ENCODE assay signal across 22 mouse cellular contexts in the genomic region with DNA sequence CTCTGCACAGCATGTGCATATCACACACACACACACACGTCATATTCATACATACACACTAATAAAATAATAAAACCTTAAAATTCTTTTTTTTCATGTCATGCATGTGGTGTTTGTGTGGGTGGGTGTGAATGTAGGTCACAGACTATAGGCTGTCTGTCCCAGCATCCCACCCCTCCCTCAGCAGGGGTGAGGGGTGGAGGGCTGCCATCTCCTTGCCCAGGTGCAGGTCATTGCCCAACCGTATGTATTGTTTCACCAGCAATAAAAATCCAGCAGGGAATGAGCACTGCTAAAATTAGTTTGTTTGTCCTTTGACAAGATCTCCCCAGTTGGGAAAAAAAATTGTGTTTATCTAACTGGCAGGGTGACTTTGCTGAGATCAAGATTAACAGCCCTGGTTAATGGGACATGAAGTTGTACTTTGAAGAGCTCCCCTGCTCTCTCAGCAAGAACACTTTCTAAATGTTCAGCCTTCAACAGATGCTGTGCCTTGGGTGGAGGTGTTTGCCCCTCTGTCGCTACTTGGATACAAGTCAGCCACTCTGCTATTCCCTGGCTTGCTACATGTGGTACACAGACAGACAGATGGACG.
DNase-seq lines count a peak whose midpoint lies in the region; ATAC-seq and TF ChIP-seq lines count a peak whose summit lies in the region.
"Had no signal": no experiment of that assay in that cellular context is flagged by ENCODE, and none has a peak within 500 bp of the region (broad histone marks: within the 10 kb centered on the region; RNA-seq: fewer than 3 reads in every experiment).

No protein-coding gene starts in this region.

- DNase-seq in kidney, adult 2 months, result peak; percentile 58
- DNase-seq in kidney, adult 11 months, result no peak
- DNase-seq in kidney, postnatal 0 days (ENCODE audit: low spot score), result peak; percentile 90
- DNase-seq in right cerebral cortex, adult 18-20 months, result no peak
- DNase-seq in embryo, embryonic 10.5 days (ENCODE audit: low spot score), result no peak
- DNase-seq: adrenal gland, postnatal 36 days; cerebellum, adult 18-20 months; cerebellum, postnatal 25 days; gastrocnemius, postnatal 10 days; heart, adult 11 months; lung, adult 18-20 months; lung, postnatal 14 days; midbrain, embryonic 14.5 days; retina, postnatal 1 day; right cerebral cortex, postnatal 4 days had no signal

- no peak for ATAC-seq in neural tube, embryonic 13.5 days (ENCODE audit: low read depth)
- ATAC-seq in neural tube, embryonic 15.5 days (ENCODE audit: low FRiP score), result no peak
- ATAC-seq in kidney, postnatal 0 days (replicated peaks; ENCODE audit: low FRiP score, low read depth), result 0 out of 2 replicates have a peak, but pooled peaks have one; percentile 29

- no peak for TF ChIP-seq POLR2A in kidney, adult 2 months (IDR thresholded peaks at IDR 0.05; ENCODE audit: low read depth, low read length)

- H3K4me3 ChIP-seq in kidney, adult 2 months (ENCODE audit: insufficient read depth, low read depth, low read length), result no peak overlapping the region
- no peak overlapping the region for H3K4me3 ChIP-seq in neural tube, embryonic 13.5 days
- H3K4me3 ChIP-seq in neural tube, embryonic 15.5 days (replicated peaks), result no peak overlapping the region
- H3K4me3 ChIP-seq in kidney, postnatal 0 days (replicated peaks; ENCODE audit: low read depth, low read length), result no peak overlapping the region
- H3K4me3 ChIP-seq: embryonic facial prominence, embryonic 15.5 days; heart, embryonic 13.5 days; hindbrain, embryonic 15.5 days; limb, embryonic 12.5 days; myocyte had no signal

- H3K36me3 ChIP-seq in kidney, adult 2 months (ENCODE audit: control insufficient read depth, insufficient read depth, low read length), result no peaks in the 10 kb centered on the region
- H3K36me3 ChIP-seq in neural tube, embryonic 13.5 days, result peaks cover 12% of the 10 kb centered on the region; the same call in 1 of the 2 replicates
- H3K36me3 ChIP-seq in neural tube, embryonic 15.5 days, result 0 out of 2 replicates have a peak, but pooled peaks cover 3% of the 10 kb centered on the region
- H3K36me3 ChIP-seq in kidney, postnatal 0 days (ENCODE audit: insufficient read depth, low read length), result no peaks in the 10 kb centered on the region
- H3K36me3 ChIP-seq: limb, embryonic 12.5 days had no signal

- H3K27me3 ChIP-seq in kidney, adult 2 months (replicated peaks; ENCODE audit: control insufficient read depth, insufficient read depth, low read length), result no peaks in the 10 kb centered on the region
- no peaks in the 10 kb centered on the region for H3K27me3 ChIP-seq in neural tube, embryonic 13.5 days
- no peaks in the 10 kb centered on the region for H3K27me3 ChIP-seq in neural tube, embryonic 15.5 days (replicated peaks)
- no peaks in the 10 kb centered on the region for H3K27me3 ChIP-seq in kidney, postnatal 0 days (ENCODE audit: insufficient read depth, low read length)
- H3K27me3 ChIP-seq: embryonic facial prominence, embryonic 15.5 days; heart, embryonic 13.5 days; hindbrain, embryonic 15.5 days; limb, embryonic 12.5 days had no signal

- 42% methylated on average over 4 of the region's 4 CpGs for WGBS in kidney, adult 2 months
- 42% methylated on average over 4 of the region's 4 CpGs for WGBS in neural tube, embryonic 13.5 days
- 38% methylated on average over 4 of the region's 4 CpGs for WGBS in neural tube, embryonic 15.5 days
- 16% methylated on average over 4 of the region's 4 CpGs for WGBS in kidney, postnatal 0 days

- no peak overlapping the region for H3K4me2 ChIP-seq in neural tube, embryonic 13.5 days
- H3K4me2 ChIP-seq in neural tube, embryonic 15.5 days, result no peak overlapping the region
- no peak overlapping the region for H3K4me2 ChIP-seq in kidney, postnatal 0 days (ENCODE audit: low read length)
- H3K4me2 ChIP-seq: embryonic facial prominence, embryonic 15.5 days; heart, embryonic 13.5 days; hindbrain, embryonic 15.5 days; limb, embryonic 12.5 days had no signal

- H3K9ac ChIP-seq in neural tube, embryonic 13.5 days, result no peak overlapping the region
- no peak overlapping the region for H3K9ac ChIP-seq in neural tube, embryonic 15.5 days (replicated peaks)
- no peak overlapping the region for H3K9ac ChIP-seq in kidney, postnatal 0 days (ENCODE audit: low read depth, low read length)
- H3K9ac ChIP-seq: embryonic facial prominence, embryonic 15.5 days; heart, embryonic 13.5 days; hindbrain, embryonic 15.5 days; limb, embryonic 12.5 days had no signal

- H3K9me3 ChIP-seq in neural tube, embryonic 13.5 days, result no peaks in the 10 kb centered on the region
- no peaks in the 10 kb centered on the region for H3K9me3 ChIP-seq in neural tube, embryonic 15.5 days (replicated peaks)
- no peaks in the 10 kb centered on the region for H3K9me3 ChIP-seq in kidney, postnatal 0 days (replicated peaks; ENCODE audit: low read length)
- H3K9me3 ChIP-seq: embryonic facial prominence, embryonic 15.5 days; heart, embryonic 13.5 days; hindbrain, embryonic 15.5 days; limb, embryonic 12.5 days had no signal

- no peak for TF ChIP-seq CTCF in kidney, adult 2 months (conservative IDR thresholded peaks at IDR 0.05; ENCODE audit: insufficient read depth, insufficient read length, low read depth, low read length)
- TF ChIP-seq CTCF in kidney, postnatal 0 days (IDR thresholded peaks at IDR 0.05; ENCODE audit: low read depth), result no peak

- H3K4me1 ChIP-seq in kidney, adult 2 months (ENCODE audit: control insufficient read depth, insufficient read depth, low read length), result peaks cover 17% of the 10 kb centered on the region
- H3K4me1 ChIP-seq in neural tube, embryonic 13.5 days (replicated peaks), result peaks cover 45% of the 10 kb centered on the region
- H3K4me1 ChIP-seq in neural tube, embryonic 15.5 days, result peaks cover 33% of the 10 kb centered on the region
- H3K4me1 ChIP-seq in kidney, postnatal 0 days (replicated peaks; ENCODE audit: insufficient read depth, low read length), result peaks cover 17% of the 10 kb centered on the region

- peak overlapping the region; percentile 67; the same call in 1 of the 2 replicates for H3K27ac ChIP-seq in kidney, adult 2 months (ENCODE audit: insufficient read depth, low read depth, low read length)
- H3K27ac ChIP-seq in neural tube, embryonic 13.5 days (replicated peaks), result 0 out of 2 replicates have a peak overlapping the region, but pooled peaks have one; percentile 23
- no peak overlapping the region for H3K27ac ChIP-seq in neural tube, embryonic 15.5 days (replicated peaks)
- H3K27ac ChIP-seq in kidney, postnatal 0 days, result peak overlapping the region; percentile 58
- H3K27ac ChIP-seq: embryonic facial prominence, embryonic 15.5 days; heart, embryonic 13.5 days; hindbrain, embryonic 15.5 days; limb, embryonic 12.5 days had no signal

Comparison
In these comparisons a context has a peak if more than half of its experiments do, and no peak if none do; other contexts are left out.
1. DNase-seq: peak in kidney, adult 2 months (single experiment) and kidney, postnatal 0 days (single experiment); none in kidney, adult 11 months (single experiment), right cerebral cortex, adult 18-20 months (single experiment) and embryo, embryonic 10.5 days (single experiment).